In genomic region chr7:28596436-28597276, GRCm38 (mm10) we compare ENCODE assay signal across 8 mouse cellular contexts. TPM values are rescaled to one million over a fixed set of nuclear protein-coding genes. Genes with fewer than 3 reads are reported as not detected.
A peak's percentile ranks its signal among the peaks of the same experiment; 100 is the strongest.
DNase-seq lines count a peak whose midpoint lies in the region; ATAC-seq and TF ChIP-seq lines count a peak whose summit lies in the region.

No protein-coding gene starts in this region.

- H3K4me1 ChIP-seq in forebrain, embryonic 11.5 days (replicated peaks; ENCODE audit: control insufficient read depth, insufficient read depth, low read length), result peaks cover 8% of the 10 kb centered on the region
- H3K4me1 ChIP-seq in kidney, postnatal 0 days (replicated peaks; ENCODE audit: insufficient read depth, low read length), result peaks cover 52% of the 10 kb centered on the region

- no peaks in the 10 kb centered on the region for H3K9me3 ChIP-seq in forebrain, embryonic 11.5 days (ENCODE audit: control insufficient read depth, low read length)
- no peaks in the 10 kb centered on the region for H3K9me3 ChIP-seq in kidney, postnatal 0 days (replicated peaks; ENCODE audit: low read length)

- DNase-seq in cerebellum, postnatal 14 days, result peak; percentile 50 to 64
- no peak for DNase-seq in cerebellum, adult 11-12 months
- peak; percentile 95 for DNase-seq in ZHBTc4 (ENCODE audit: low read depth, low spot score)
- DNase-seq in forebrain, embryonic 11.5 days (ENCODE audit: low spot score), result no peak
- peak; percentile 79 for DNase-seq in kidney, postnatal 0 days (ENCODE audit: low spot score)
- peak; percentile 92 for DNase-seq in lung, postnatal 36 days
- peak; percentile 67 to 76 for DNase-seq in spleen, postnatal 4 days (ENCODE audit: low spot score in 2 of 2)
- DNase-seq in left cerebral cortex, adult 8-10 months (ENCODE audit: low spot score in 2 of 2), result no peak

- peak overlapping the region; percentile 68 for H3K4me3 ChIP-seq in forebrain, embryonic 11.5 days (ENCODE audit: low read depth, low read length)
- peak overlapping the region; percentile 68 for H3K4me3 ChIP-seq in kidney, postnatal 0 days (replicated peaks; ENCODE audit: low read depth, low read length)

- TF ChIP-seq CTCF in kidney, postnatal 0 days (IDR thresholded peaks at IDR 0.05; ENCODE audit: low read depth), result no peak

- H3K27me3 ChIP-seq in forebrain, embryonic 11.5 days (ENCODE audit: control insufficient read depth, insufficient read depth, low read length), result no peaks in the 10 kb centered on the region
- H3K27me3 ChIP-seq in kidney, postnatal 0 days (ENCODE audit: insufficient read depth, low read length), result no peaks in the 10 kb centered on the region

- ATAC-seq in forebrain, embryonic 11.5 days (replicated peaks; ENCODE audit: low FRiP score), result 0 out of 2 replicates have a peak, but pooled peaks have one; percentile 35
- peak; percentile 80 for ATAC-seq in kidney, postnatal 0 days (replicated peaks; ENCODE audit: low FRiP score, low read depth)

- H3K4me2 ChIP-seq in forebrain, embryonic 11.5 days (ENCODE audit: low read depth, low read length, severe bottlenecking), result peak overlapping the region; percentile 86
- peak overlapping the region; percentile 92 for H3K4me2 ChIP-seq in kidney, postnatal 0 days (ENCODE audit: low read length)

- WGBS in forebrain, embryonic 11.5 days, result 50% methylated on average over 20 of the region's 20 CpGs
- 23% methylated on average over 20 of the region's 20 CpGs for WGBS in kidney, postnatal 0 days

- H3K27ac ChIP-seq in forebrain, embryonic 11.5 days (ENCODE audit: low read depth, low read length), result no peak overlapping the region; the same call in 1 of the 2 replicates
- peak overlapping the region; percentile 90 for H3K27ac ChIP-seq in kidney, postnatal 0 days

- no peaks in the 10 kb centered on the region for H3K36me3 ChIP-seq in forebrain, embryonic 11.5 days (ENCODE audit: control insufficient read depth, insufficient read depth, low read length)
- no peaks in the 10 kb centered on the region for H3K36me3 ChIP-seq in kidney, postnatal 0 days (ENCODE audit: insufficient read depth, low read length)

- H3K9ac ChIP-seq in forebrain, embryonic 11.5 days (ENCODE audit: low read length), result peak overlapping the region; percentile 80
- peak overlapping the region; percentile 81 for H3K9ac ChIP-seq in kidney, postnatal 0 days (ENCODE audit: low read depth, low read length)

RNA-seq across cellular contexts. Expression of gene Samd4b, which starts 1.3 kb away (rescaled TPM):
- 40.7 and 41.1 TPM in 2 replicates for polyA plus RNA-seq in forebrain, embryonic 11.5 days (2014; fragmentation: Nextera tagmentation; extraction: Ambion mirVana)
- 18.4 and 19.5 TPM in 2 replicates for polyA plus RNA-seq in kidney, postnatal 0 days (2015; fragmentation: Nextera tagmentation; extraction: Ambion mirVana)
- 10 to 100 TPM; 58.2 to 70.1 (median 61.7) TPM for total RNA-seq in left cerebral cortex, adult 8-10 months (2022)

RNA-seq across cellular contexts. Expression of gene Pak4, which starts 1.3 kb away (rescaled TPM):
- 50.7 and 56.2 TPM in 2 replicates for polyA plus RNA-seq in forebrain, embryonic 11.5 days (2014; fragmentation: Nextera tagmentation; extraction: Ambion mirVana)
- 33.5 and 36.6 TPM in 2 replicates for polyA plus RNA-seq in kidney, postnatal 0 days (2015; fragmentation: Nextera tagmentation; extraction: Ambion mirVana)
- total RNA-seq in left cerebral cortex, adult 8-10 months (2022), result 1 to 10 TPM; 8.4 to 9.0 (median 8.5) TPM

RNA-seq across cellular contexts. Expression of gene Acp7, which starts 34.5 kb away (rescaled TPM):
- not detected in 2 replicates for polyA plus RNA-seq in forebrain, embryonic 11.5 days (2014; fragmentation: Nextera tagmentation; extraction: Ambion mirVana)
- polyA plus RNA-seq in kidney, postnatal 0 days (2015; fragmentation: Nextera tagmentation; extraction: Ambion mirVana), result not detected in 2 replicates
- total RNA-seq in left cerebral cortex, adult 8-10 months (2022), result 1 to 10 TPM; 1.5 to 2.8 (median 2.1) TPM

RNA-seq across cellular contexts. Expression of gene Nccrp1, which starts 49.6 kb away (rescaled TPM):
- not detected in 2 replicates for polyA plus RNA-seq in forebrain, embryonic 11.5 days (2014; fragmentation: Nextera tagmentation; extraction: Ambion mirVana)
- 5.5 and 7.3 TPM in 2 replicates for polyA plus RNA-seq in kidney, postnatal 0 days (2015; fragmentation: Nextera tagmentation; extraction: Ambion mirVana)
- total RNA-seq in left cerebral cortex, adult 8-10 months (2022), result under 1 TPM in 3 of 4 experiments, not detected in 1; 0.23 to 0.49 (median 0.39) TPM

RNA-seq across cellular contexts. Expression of gene Sycn, which starts 56.0 kb away (rescaled TPM):
- polyA plus RNA-seq in forebrain, embryonic 11.5 days (2014; fragmentation: Nextera tagmentation; extraction: Ambion mirVana), result not detected in 2 replicates
- 0.27 and 0.45 TPM in 2 replicates for polyA plus RNA-seq in kidney, postnatal 0 days (2015; fragmentation: Nextera tagmentation; extraction: Ambion mirVana)
- total RNA-seq in left cerebral cortex, adult 8-10 months (2022), result not detected

Comparison
In these comparisons a context has a peak if more than half of its experiments do, and no peak if none do; other contexts are left out.
1. DNase-seq: peak in cerebellum, postnatal 14 days (2 of 2), ZHBTc4 (single experiment), kidney, postnatal 0 days (single experiment), lung, postnatal 36 days (single experiment) and spleen, postnatal 4 days (2 of 2); none in cerebellum, adult 11-12 months (single experiment), forebrain, embryonic 11.5 days (single experiment) and left cerebral cortex, adult 8-10 months (0 of 2).